Mouse (Mus musculus): Measurements from ENCODE around the gene Strada.

- TF ChIP-seq GATA1 (IDR thresholded peaks at IDR 0.05; ENCODE audit: low read length) (no peak), TAL1 (IDR thresholded peaks at IDR 0.05; ENCODE audit: low read length) (no peak)
These were observed 14.9 kb upstream of the Strada start, which contains the start of gene Ddx42 for GRCm38 (mm10) chr11:106216730-106217490.

Data from erythroblast, embryonic 14.5 days (primary cell).